Mouse (Mus musculus) 3134 (cell line): Measurements from ENCODE around the gene Six3.

Experiments
- DNase-seq: peaks from one replicate; pipeline ENCODE4 v3.0.0-alpha.2; 2011; ENCODE audit warnings: low spot score; ENCODE audit not compliant: insufficient read length; ENCODE audit errors: extremely low read depth

The Six3 gene

GRCm38 (mm10) chr17:85624051-85624420 lies 10.6 kb downstream of the Six3 start:
- no peak for DNase-seq

- DNase-seq: no peak
Measured at GRCm38 (mm10) chr17:85624981-85625940, 11.9 kb downstream of the Six3 start.

GRCm38 (mm10) chr17:85626091-85626860 lies 12.9 kb downstream of the Six3 start:
- no peak for DNase-seq

- DNase-seq: no peak
Measured at GRCm38 (mm10) chr17:85627751-85628150, 14.3 kb downstream of the Six3 start.

- no peak for DNase-seq
Measured at GRCm38 (mm10) chr17:85628811-85629210, 15.4 kb downstream of the Six3 start.

- DNase-seq: no peak
Measured at GRCm38 (mm10) chr17:85629396-85629795, 16.0 kb downstream of the Six3 start.

- no peak for DNase-seq
Measured at GRCm38 (mm10) chr17:85630296-85631050, 17.1 kb downstream of the Six3 start.

GRCm38 (mm10) chr17:85631106-85631505 lies 17.7 kb downstream of the Six3 start:
- no peak for DNase-seq

- peak; percentile 64 for DNase-seq
Measured at GRCm38 (mm10) chr17:85633619-85634018, 20.2 kb downstream of the Six3 start.

GRCm38 (mm10) chr17:85637876-85638275 lies 24.5 kb downstream of the Six3 start:
- DNase-seq: no peak

- DNase-seq: no peak
Measured at GRCm38 (mm10) chr17:85645312-85645711, 31.9 kb downstream of the Six3 start.

- DNase-seq: no peak
Measured at GRCm38 (mm10) chr17:85645718-85646665, 32.6 kb downstream of the Six3 start.

GRCm38 (mm10) chr17:85660016-85660415 lies 46.6 kb downstream of the Six3 start:
- no peak for DNase-seq

- no peak for DNase-seq
Measured at GRCm38 (mm10) chr17:85661521-85661920, 48.1 kb downstream of the Six3 start.

GRCm38 (mm10) chr17:85664202-85664601 lies 50.8 kb downstream of the Six3 start:
- DNase-seq: no peak

- peak; percentile 28 for DNase-seq
Measured at GRCm38 (mm10) chr17:85664618-85665320, 51.4 kb downstream of the Six3 start.
